Mouse (Mus musculus) C2C12 (cell line): ENCODE data around the gene Tuba1b. TPM values are rescaled to one million over a fixed set of nuclear protein-coding genes. Genes with fewer than 3 reads are reported as not detected.

Experiments
- H3K27me3 ChIP-seq: one replicate; pipeline ENCODE4 v1.6.1; 2011; ENCODE audit not compliant: control insufficient read depth, insufficient read depth, insufficient read length
- H3K36me3 ChIP-seq: one replicate; pipeline ENCODE4 v1.6.1; 2011; ENCODE audit not compliant: control insufficient read depth, insufficient read depth
- H3K4me3 ChIP-seq: one replicate; pipeline ENCODE4 v1.5.1; 2011; ENCODE audit warnings: mild to moderate bottlenecking, control low read depth; ENCODE audit not compliant: poor library complexity, insufficient read depth, severe bottlenecking
- H3K79me2 ChIP-seq: one replicate; pipeline ENCODE4 v1.6.1; 2011; ENCODE audit not compliant: control insufficient read depth, insufficient read depth
- H3K79me3 ChIP-seq: one replicate; pipeline ENCODE4 v1.6.1; 2011; ENCODE audit warnings: low read depth, control low read depth
- H3ac ChIP-seq: one replicate; pipeline ENCODE3; 2011; ENCODE audit warnings: low read depth; ENCODE audit not compliant: control insufficient read depth, insufficient read length
- CEBPB ChIP-seq: IDR thresholded peaks from one replicate; pipeline ENCODE4 v1.6.1; 2011; ENCODE audit warnings: low read depth, mild to moderate bottlenecking, control low read depth, moderate library complexity
- CTCF ChIP-seq: IDR thresholded peaks from one replicate; pipeline ENCODE4 v1.5.1; 2011; ENCODE audit not compliant: control insufficient read depth, insufficient read depth, insufficient read length
- FOSL1 ChIP-seq: IDR thresholded peaks from one replicate; pipeline ENCODE4 v1.8.0; 2011; ENCODE audit warnings: mild to moderate bottlenecking, low read length; ENCODE audit not compliant: poor library complexity, insufficient read depth, severe bottlenecking
- MAX ChIP-seq: IDR thresholded peaks from one replicate; pipeline ENCODE4 v1.6.1; 2011; ENCODE audit warnings: mild to moderate bottlenecking, control low read depth
- MYOD1 ChIP-seq: IDR thresholded peaks from one replicate; pipeline ENCODE4 v1.6.1; 2011; ENCODE audit warnings: low read depth; ENCODE audit not compliant: control insufficient read depth, insufficient read length
- MYOG ChIP-seq: IDR thresholded peaks from one replicate; pipeline ENCODE4 v1.6.1; 2011; ENCODE audit not compliant: control insufficient read depth, insufficient read length; ENCODE audit errors: extremely low read depth
- USF1 ChIP-seq: IDR thresholded peaks from one replicate; pipeline ENCODE4 v1.6.1; 2011; ENCODE audit warnings: low read depth, mild to moderate bottlenecking, control low read depth, moderate library complexity
- polyA plus RNA-seq: library from polyadenylated mRNA; unstranded; fragments of >200 nt; fragmentation: generic; extraction: Trizol; gene quantifications from one replicate; pipeline ENCODE4 v1.2.1, GENCODE M21; 2012; ENCODE audit warnings: missing spikeins

Gene Tuba1b
- polyA plus RNA-seq, 1 experiment: 3,512 TPM

DNA sequence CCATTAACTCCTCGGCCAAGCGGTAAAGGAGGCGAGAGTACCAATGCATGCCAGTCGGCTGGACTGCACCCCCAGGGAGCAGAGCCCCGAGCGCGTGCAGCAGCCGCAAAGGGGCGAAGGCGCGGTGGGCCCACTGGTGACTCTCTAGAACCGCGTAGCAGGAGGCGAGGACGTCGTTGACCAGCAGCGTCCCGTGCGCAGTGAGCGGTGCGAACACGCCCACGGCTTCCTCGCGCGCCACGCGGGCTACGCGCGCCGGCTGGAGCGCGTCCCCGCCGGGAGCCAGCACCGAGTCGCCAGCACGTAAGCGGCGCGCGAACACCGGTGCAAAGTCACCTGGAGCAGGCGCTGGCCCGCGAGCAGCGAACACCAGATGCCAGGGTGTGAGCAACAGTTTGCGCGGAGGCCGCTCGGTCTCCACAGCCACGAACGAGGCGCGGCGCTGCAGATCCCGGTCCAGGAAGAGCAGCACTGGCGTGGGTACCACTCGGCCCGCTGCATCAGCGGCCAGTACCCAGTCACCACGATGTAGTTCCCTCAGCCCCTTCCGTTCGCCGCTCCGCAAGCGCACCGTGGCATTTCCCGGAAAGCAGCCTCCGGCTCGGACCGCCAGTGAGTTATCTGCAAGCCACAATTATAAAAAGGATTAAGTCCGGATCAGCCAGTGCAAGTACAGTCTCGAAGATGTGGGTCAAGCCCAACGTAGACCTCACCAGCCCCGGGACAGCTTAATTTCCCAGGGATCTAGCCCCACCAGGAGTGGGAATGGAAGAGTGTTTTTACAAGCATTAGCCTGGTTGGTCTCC is 40.2 kb downstream of the Tuba1b start, which contains the start of gene Rhebl1:
TSS of gene Rhebl1 (minus strand) at position 601 of the 806 bp plus-strand sequence.
- Histone ChIP-seq H3K4me3 (no peak within 1 kb of the TSS), H3K79me3 (no peaks in the 10 kb centered on the region), H3ac (peak within 1 kb of the TSS; percentile 3), H3K36me3 (no peaks in the 10 kb centered on the region), H3K27me3 (peaks cover 15% of the 10 kb centered on the region), H3K79me2 (no peaks in the 10 kb centered on the region)
- TF ChIP-seq MYOG: no peak
- TF ChIP-seq FOSL1: no peak
- TF ChIP-seq MAX: no peak
- no peak for TF ChIP-seq USF1
- TF ChIP-seq CTCF: no peak
- TF ChIP-seq MYOD1: no peak
- TF ChIP-seq CEBPB: no peak

DNA sequence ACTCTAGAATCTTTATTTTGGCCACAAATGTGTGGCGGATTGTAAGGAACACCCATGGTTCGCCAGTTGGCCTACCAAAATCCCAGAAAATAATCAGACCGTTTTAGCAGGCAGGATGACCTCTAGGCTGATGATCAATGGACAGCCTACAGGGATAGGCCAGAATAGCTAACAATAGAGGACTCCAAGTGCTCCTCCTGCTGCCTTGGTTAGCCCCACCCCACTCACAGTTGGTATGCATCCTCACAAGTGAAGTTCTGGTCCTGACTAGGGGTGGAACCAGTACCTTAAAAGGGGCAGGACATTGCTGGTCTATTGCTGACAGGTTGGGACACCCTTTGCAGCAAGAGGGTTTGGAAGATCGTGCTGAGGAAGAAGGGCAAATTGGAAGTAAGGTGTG is 41.3 kb downstream of the Tuba1b start:
- no peaks in the 10 kb centered on the region for H3K36me3 ChIP-seq
- peaks cover 12% of the 10 kb centered on the region for H3K27me3 ChIP-seq
- H3ac ChIP-seq: no peak overlapping the region
- TF ChIP-seq USF1 (no peak), MAX (no peak), MYOD1 (no peak), CEBPB (no peak), MYOG (no peak), FOSL1 (no peak), CTCF (no peak)
- H3K79me3 ChIP-seq: no peaks in the 10 kb centered on the region
- no peaks in the 10 kb centered on the region for H3K79me2 ChIP-seq
- no peak overlapping the region for H3K4me3 ChIP-seq

DNA sequence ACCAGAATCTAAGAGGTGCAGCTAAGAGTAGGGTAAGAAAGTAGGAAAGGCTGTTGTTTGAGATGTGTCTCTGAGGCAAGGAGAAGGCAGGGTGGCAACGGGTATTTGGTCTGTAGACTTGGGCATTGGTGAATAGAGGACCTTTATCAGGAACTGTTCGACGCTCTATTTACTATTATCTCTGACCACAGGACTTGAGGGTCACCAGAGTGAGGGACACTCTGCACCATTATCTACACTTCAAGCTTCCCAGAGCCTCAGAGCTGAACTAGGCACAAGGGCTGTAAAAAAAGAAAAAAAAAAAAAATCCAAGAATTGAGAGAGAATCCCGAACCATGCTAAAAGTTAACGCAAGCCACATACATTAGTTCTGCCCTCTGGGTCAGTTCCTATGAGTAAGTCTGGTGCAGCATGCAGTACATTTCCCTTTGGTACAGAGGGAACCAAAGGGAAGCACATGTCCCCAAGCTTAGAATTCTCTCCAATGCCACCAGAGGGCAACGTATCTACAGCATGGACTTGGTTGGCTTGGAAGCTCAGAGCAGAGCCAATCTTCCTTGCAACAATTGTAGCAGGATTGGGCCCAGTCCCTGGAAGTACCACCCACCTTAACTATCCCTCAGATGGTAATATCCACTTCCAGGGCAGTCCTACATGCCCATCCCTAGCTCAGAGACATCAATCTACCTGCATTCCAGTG is 42.3 kb downstream of the Tuba1b start:
- Histone ChIP-seq H3K27me3 (peaks cover 4% of the 10 kb centered on the region), H3K79me3 (no peaks in the 10 kb centered on the region), H3K36me3 (no peaks in the 10 kb centered on the region), H3K79me2 (no peaks in the 10 kb centered on the region), H3ac (no peak overlapping the region), H3K4me3 (no peak overlapping the region)
- TF ChIP-seq USF1 (no peak), MAX (peak; percentile 96), CTCF (peak; percentile 68)

DNA sequence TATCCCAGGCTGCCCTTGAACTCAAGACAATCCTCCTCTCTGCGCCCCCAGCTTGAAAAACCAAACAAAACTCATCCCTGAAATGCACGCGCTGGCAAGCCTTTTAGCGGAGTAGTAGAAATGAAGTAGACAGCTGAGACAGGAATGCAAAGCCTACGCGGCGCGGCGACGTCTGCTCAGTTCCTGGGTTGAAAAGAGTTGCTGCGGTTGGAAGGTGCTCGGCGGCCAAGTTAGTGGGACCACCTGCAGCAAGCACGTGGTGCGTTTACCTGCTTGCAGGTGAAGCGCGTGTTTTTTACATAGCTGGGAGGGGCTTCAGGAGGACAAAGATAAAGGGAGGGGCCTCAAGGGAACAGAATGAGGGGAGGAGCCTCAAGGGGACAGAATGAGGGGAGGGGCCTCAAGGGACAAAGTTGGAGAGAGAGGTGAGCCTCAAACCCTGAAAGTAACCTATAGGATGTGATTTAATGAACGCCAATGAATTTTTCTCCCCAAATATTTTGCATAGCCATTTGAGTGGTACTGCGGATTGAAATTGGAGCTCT is 43.1 kb downstream of the Tuba1b start:
- Histone ChIP-seq H3K4me3 (no peak overlapping the region), H3K36me3 (no peaks in the 10 kb centered on the region), H3ac (no peak overlapping the region), H3K79me3 (no peaks in the 10 kb centered on the region), H3K79me2 (no peaks in the 10 kb centered on the region), H3K27me3 (peaks cover 4% of the 10 kb centered on the region)
- no peak for TF ChIP-seq MYOD1

DNA sequence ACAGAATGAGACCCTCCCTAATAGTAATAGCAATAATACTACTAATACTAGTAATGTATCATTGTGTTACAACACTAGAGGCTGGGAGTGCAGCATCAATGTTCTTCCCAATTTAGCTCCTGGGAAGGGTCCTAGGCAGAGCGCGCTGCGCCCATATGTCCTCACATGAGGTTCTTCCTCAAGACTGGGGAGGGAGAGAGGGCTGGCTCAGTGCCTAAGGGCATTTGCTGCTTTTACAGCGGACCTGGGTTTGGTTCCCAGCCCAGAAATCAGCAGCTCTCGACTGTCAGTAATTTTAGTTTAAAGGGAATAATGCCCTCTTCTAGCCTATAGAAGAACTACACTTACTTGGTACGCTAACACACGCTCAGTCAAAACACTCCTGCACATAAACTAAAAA is 46.8 kb downstream of the Tuba1b start:
- Histone ChIP-seq H3K79me2 (no peaks in the 10 kb centered on the region), H3K36me3 (no peaks in the 10 kb centered on the region), H3K79me3 (no peaks in the 10 kb centered on the region), H3K4me3 (no peak overlapping the region), H3K27me3 (no peaks in the 10 kb centered on the region), H3ac (no peak overlapping the region)
- TF ChIP-seq MAX: no peak

DNA sequence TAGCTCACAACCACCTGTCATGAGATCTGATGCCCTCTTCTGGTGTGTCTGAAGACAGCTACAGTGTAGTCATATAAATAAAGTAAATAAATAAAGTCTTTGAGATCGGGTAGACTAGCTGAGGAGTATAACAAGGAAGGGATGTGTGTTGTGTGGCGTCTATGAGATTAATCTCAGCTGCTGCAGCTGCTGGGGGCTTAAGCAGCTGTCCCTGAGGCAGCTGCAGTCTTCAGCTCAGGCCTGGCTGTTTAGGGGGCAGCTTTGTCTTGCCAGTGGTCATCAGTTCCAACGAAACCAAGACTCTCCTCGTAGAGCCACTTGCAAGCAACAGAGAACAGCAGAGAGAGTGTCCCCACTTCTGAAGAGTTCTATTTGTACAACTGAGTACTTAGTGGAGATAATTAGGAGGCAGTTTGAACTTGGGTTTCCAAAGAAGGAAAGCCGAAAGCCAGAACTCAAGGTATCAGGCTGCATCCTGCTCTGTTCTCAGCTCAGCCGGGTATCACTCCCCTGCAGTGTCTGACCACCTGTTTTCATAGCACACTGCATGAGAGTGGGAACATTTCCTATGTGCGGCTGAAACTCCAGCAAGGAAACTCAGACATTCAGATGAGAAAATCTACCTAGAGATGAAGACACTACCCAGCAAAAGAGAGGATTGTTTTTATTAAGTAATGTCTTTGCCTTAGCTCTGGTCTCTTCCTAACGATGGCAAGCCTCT is 47.5 kb downstream of the Tuba1b start:
- Histone ChIP-seq H3K4me3 (no peak overlapping the region), H3ac (no peak overlapping the region), H3K79me3 (no peaks in the 10 kb centered on the region), H3K79me2 (no peaks in the 10 kb centered on the region), H3K27me3 (no peaks in the 10 kb centered on the region), H3K36me3 (no peaks in the 10 kb centered on the region)
- no peak for TF ChIP-seq MYOD1
- no peak for TF ChIP-seq CTCF
- TF ChIP-seq CEBPB: no peak
